Mouse (Mus musculus): Measurements from ENCODE around the gene Htr3b.

GRCm38 (mm10) chr9:48962131-48962530 is 2.7 kb downstream of the Htr3b start:
- TF ChIP-seq POLR2A (IDR thresholded peaks at IDR 0.05; ENCODE audit: low read depth, low read length) = no peak
- TF ChIP-seq CTCF (IDR thresholded peaks at IDR 0.05; ENCODE audit: borderline replicate concordance, insufficient read depth, low read length) = no peak

Measured in embryonic fibroblast, embryonic 13.5 days (primary cell).